Mouse (Mus musculus): Measurements from ENCODE around the gene Ush2a.

GRCm38 (mm10) chr1:188696295-188696694 is 434.5 kb downstream of the Ush2a start:
- TF ChIP-seq CTCF (IDR thresholded peaks at IDR 0.05; ENCODE audit: control insufficient read depth, insufficient read depth, insufficient replicate concordance, low read depth, low read length): no peak
- no peak for TF ChIP-seq POLR2A (IDR thresholded peaks at IDR 0.05; ENCODE audit: control insufficient read depth, low read depth, low read length)
